Mouse (Mus musculus): Measurements from ENCODE around the gene Gh. TPM values are rescaled to one million over a fixed set of nuclear protein-coding genes. Genes with fewer than 3 reads are reported as not detected.

Gene Gh
- total RNA-seq, 1 experiment from 2014 or later = not detected

- no peak for ATAC-seq (replicated peaks; ENCODE audit: low read depth, poor library complexity, severe bottlenecking)
Observed at GRCm38 (mm10) chr11:106271794-106272643, 29.6 kb downstream of the Gh start.

- no peak for ATAC-seq (replicated peaks; ENCODE audit: low read depth, poor library complexity, severe bottlenecking)
Observed at GRCm38 (mm10) chr11:106271131-106271793, 30.4 kb downstream of the Gh start.

GRCm38 (mm10) chr11:106269060-106269431, 32.6 kb downstream of the Gh start:
- no peak for ATAC-seq (replicated peaks; ENCODE audit: low read depth, poor library complexity, severe bottlenecking)

- ATAC-seq (replicated peaks; ENCODE audit: low read depth, poor library complexity, severe bottlenecking) = no peak
Observed at GRCm38 (mm10) chr11:106268326-106269059, 33.2 kb downstream of the Gh start.

- no peak for ATAC-seq (replicated peaks; ENCODE audit: low read depth, poor library complexity, severe bottlenecking)
Observed at GRCm38 (mm10) chr11:106267871-106268270, 33.8 kb downstream of the Gh start.

GRCm38 (mm10) chr11:106267311-106267852, 34.3 kb downstream of the Gh start:
- ATAC-seq (replicated peaks; ENCODE audit: low read depth, poor library complexity, severe bottlenecking) = no peak; the same call in 1 of the 2 replicates

- ATAC-seq (replicated peaks; ENCODE audit: low read depth, poor library complexity, severe bottlenecking) = no peak
Observed at GRCm38 (mm10) chr11:106266431-106266830, 35.2 kb downstream of the Gh start.

- ATAC-seq (replicated peaks; ENCODE audit: low read depth, poor library complexity, severe bottlenecking) = no peak
Observed at GRCm38 (mm10) chr11:106265570-106265969, 36.1 kb downstream of the Gh start.

GRCm38 (mm10) chr11:106264988-106265387, 36.7 kb downstream of the Gh start:
- no peak for ATAC-seq (replicated peaks; ENCODE audit: low read depth, poor library complexity, severe bottlenecking)

GRCm38 (mm10) chr11:106263963-106264362, 37.7 kb downstream of the Gh start:
- ATAC-seq (replicated peaks; ENCODE audit: low read depth, poor library complexity, severe bottlenecking) = no peak

GRCm38 (mm10) chr11:106260826-106261450, 40.7 kb downstream of the Gh start:
- ATAC-seq (replicated peaks; ENCODE audit: low read depth, poor library complexity, severe bottlenecking) = no peak

GRCm38 (mm10) chr11:106256775-106257174, 44.9 kb downstream of the Gh start:
- ATAC-seq (replicated peaks; ENCODE audit: low read depth, poor library complexity, severe bottlenecking) = no peak

- ATAC-seq (replicated peaks; ENCODE audit: low read depth, poor library complexity, severe bottlenecking) = peak; percentile 94
Observed at GRCm38 (mm10) chr11:106255685-106256451, 45.8 kb downstream of the Gh start, which contains the start of the genes Ftsj3 and Psmc5. TSS of gene Ftsj3 (minus strand) at chr11:106256079. TSS of gene Psmc5 (plus strand) at chr11:106256154.

GRCm38 (mm10) chr11:106255174-106255573, 46.5 kb downstream of the Gh start:
- peak; percentile 17; the same call in 1 of the 2 replicates for ATAC-seq (replicated peaks; ENCODE audit: low read depth, poor library complexity, severe bottlenecking)

GRCm38 (mm10) chr11:106254767-106255166, 46.9 kb downstream of the Gh start:
- ATAC-seq (replicated peaks; ENCODE audit: low read depth, poor library complexity, severe bottlenecking) = no peak
